9 mouse cellular contexts compared by ENCODE assay signal in the genomic region with DNA sequence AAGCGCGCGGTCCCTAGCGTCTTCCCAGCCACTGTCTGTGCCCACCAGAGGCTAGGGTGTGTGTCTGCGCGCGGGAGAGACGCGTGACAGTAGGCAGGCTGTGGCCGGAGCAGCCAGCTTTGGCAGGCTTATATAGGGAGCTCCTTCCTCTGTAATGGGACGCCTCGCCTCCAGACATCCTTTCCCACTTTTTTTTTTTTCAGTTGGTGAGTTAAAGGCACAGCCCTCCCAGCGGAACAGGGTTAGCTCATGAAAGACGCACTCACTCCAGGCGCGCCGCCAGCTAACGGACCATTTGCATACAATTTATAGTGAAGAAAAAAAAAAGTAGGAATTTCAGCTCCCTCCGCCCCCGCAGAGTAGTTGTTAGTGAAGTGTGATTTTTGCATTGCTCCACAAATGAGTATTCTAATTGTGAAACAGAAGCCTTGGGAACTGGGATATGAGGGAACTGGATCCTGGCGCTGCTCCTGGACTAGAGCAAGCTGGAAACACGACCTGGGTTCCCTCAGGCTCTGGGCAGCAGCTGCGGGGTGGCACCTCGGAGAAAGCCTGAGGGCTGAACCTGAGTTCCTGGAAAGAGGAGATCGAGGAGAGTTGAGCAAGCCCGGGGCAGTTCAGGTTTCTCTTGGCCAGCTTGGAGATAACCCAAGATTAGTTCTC. TPM values are rescaled to one million over a fixed set of nuclear protein-coding genes. Genes with fewer than 3 reads are reported as not detected.
DNase-seq lines count a peak whose midpoint lies in the region; ATAC-seq and TF ChIP-seq lines count a peak whose summit lies in the region.
"Had no signal": no experiment of that assay in that cellular context is flagged by ENCODE, and none has a peak within 500 bp of the region (broad histone marks: within the 10 kb centered on the region; RNA-seq: fewer than 3 reads in every experiment).

A gene (minus strand): TSS at position 185 of the 663 bp plus-strand sequence.

- H3K9me3 ChIP-seq in forebrain, embryonic 15.5 days: no peaks in the 10 kb centered on the region
- H3K9me3 ChIP-seq in heart, postnatal 0 days (replicated peaks; ENCODE audit: control insufficient read depth, low read length): no peaks in the 10 kb centered on the region
- H3K9me3 ChIP-seq in neural tube, embryonic 14.5 days (ENCODE audit: control insufficient read depth, low read length): no peaks in the 10 kb centered on the region

- DNase-seq in lung, adult 18-20 months: peak; percentile 10 to 33
- DNase-seq in lung, postnatal 25 days (ENCODE audit: low spot score): no peak
- peak; percentile 73 for DNase-seq in heart, postnatal 0 days (ENCODE audit: low spot score)
- peak; percentile 35 to 38 for DNase-seq in kidney, postnatal 36 days
- no peak for DNase-seq in liver, adult 2 months (ENCODE audit: extremely low read depth, low read depth, low spot score)
- DNase-seq in spleen, postnatal 10 days (ENCODE audit: low spot score in 2 of 2): no peak

- WGBS in forebrain, embryonic 15.5 days: under 1% methylated on average over 26 of the region's 26 CpGs
- WGBS in heart, postnatal 0 days: under 1% methylated on average over 26 of the region's 26 CpGs
- 2% methylated on average over 26 of the region's 26 CpGs for WGBS in liver, adult 2 months
- WGBS in neural tube, embryonic 14.5 days: under 1% methylated on average over 26 of the region's 26 CpGs

- peaks cover 17% of the 10 kb centered on the region for H3K4me1 ChIP-seq in forebrain, embryonic 15.5 days
- H3K4me1 ChIP-seq in heart, postnatal 0 days (ENCODE audit: control insufficient read depth, insufficient read depth): no peaks in the 10 kb centered on the region
- no peaks in the 10 kb centered on the region for H3K4me1 ChIP-seq in liver, adult 2 months (ENCODE audit: control insufficient read depth, insufficient read depth, low read length)
- 0 out of 2 replicates have a peak, but pooled peaks cover 9% of the 10 kb centered on the region for H3K4me1 ChIP-seq in neural tube, embryonic 14.5 days (ENCODE audit: control insufficient read depth, insufficient read depth, low read length)

- H3K27me3 ChIP-seq in forebrain, embryonic 15.5 days: peaks cover 4% of the 10 kb centered on the region; the same call in 1 of the 2 replicates
- peaks cover 25% of the 10 kb centered on the region for H3K27me3 ChIP-seq in heart, postnatal 0 days (ENCODE audit: control insufficient read depth, insufficient read depth, low read length)
- no peaks in the 10 kb centered on the region; the same call in 1 of the 2 replicates for H3K27me3 ChIP-seq in liver, adult 2 months (ENCODE audit: control insufficient read depth, insufficient read depth, low read length)
- H3K27me3 ChIP-seq in neural tube, embryonic 14.5 days (ENCODE audit: control insufficient read depth, insufficient read depth, low read length): 0 out of 2 replicates have a peak, but pooled peaks cover 2% of the 10 kb centered on the region
- H3K27me3 ChIP-seq: CH12.LX had no signal

- no peak for TF ChIP-seq POLR2A in liver, adult 2 months (IDR thresholded peaks at IDR 0.05; ENCODE audit: extremely low read depth, insufficient read depth, low read length)

- no peak within 1 kb of the TSS; the same call in 1 of the 2 replicates for H3K27ac ChIP-seq in forebrain, embryonic 15.5 days (replicated peaks)
- 0 out of 2 replicates have a peak within 1 kb of the TSS, but pooled peaks have one; percentile 4 for H3K27ac ChIP-seq in heart, postnatal 0 days (ENCODE audit: low read depth)
- H3K27ac ChIP-seq in liver, adult 2 months (replicated peaks; ENCODE audit: insufficient read depth, low read depth, low read length): no peak within 1 kb of the TSS
- no peak within 1 kb of the TSS for H3K27ac ChIP-seq in neural tube, embryonic 14.5 days (ENCODE audit: low read depth, low read length)

- peak within 1 kb of the TSS; percentile 37 for H3K4me3 ChIP-seq in forebrain, embryonic 15.5 days
- H3K4me3 ChIP-seq in heart, postnatal 0 days (ENCODE audit: low read depth, low read length): peak within 1 kb of the TSS; percentile 48
- peak within 1 kb of the TSS; percentile 3; the same call in 1 of the 2 replicates for H3K4me3 ChIP-seq in liver, adult 2 months (ENCODE audit: insufficient read depth, low read depth, low read length)
- peak within 1 kb of the TSS; percentile 29 for H3K4me3 ChIP-seq in neural tube, embryonic 14.5 days (ENCODE audit: low read depth, low read length)

- no peak for TF ChIP-seq CTCF in heart, postnatal 0 days (IDR thresholded peaks at IDR 0.05; ENCODE audit: low read depth)
- TF ChIP-seq CTCF in liver, adult 2 months (IDR thresholded peaks at IDR 0.05; ENCODE audit: low read depth, low read length): no peak

- peak within 1 kb of the TSS; percentile 44 for H3K9ac ChIP-seq in forebrain, embryonic 15.5 days (replicated peaks)
- no peak within 1 kb of the TSS; the same call in 1 of the 2 replicates for H3K9ac ChIP-seq in heart, postnatal 0 days (replicated peaks; ENCODE audit: low read depth, low read length)
- no peak within 1 kb of the TSS for H3K9ac ChIP-seq in liver, adult 2 months (ENCODE audit: low read depth, low read length)
- peak within 1 kb of the TSS; percentile 42 for H3K9ac ChIP-seq in neural tube, embryonic 14.5 days (replicated peaks; ENCODE audit: low read depth, low read length)

- peak within 1 kb of the TSS; percentile 62 for H3K4me2 ChIP-seq in forebrain, embryonic 15.5 days (replicated peaks)
- peak within 1 kb of the TSS; percentile 65 for H3K4me2 ChIP-seq in heart, postnatal 0 days (ENCODE audit: low read depth, low read length)
- peak within 1 kb of the TSS; percentile 58 for H3K4me2 ChIP-seq in neural tube, embryonic 14.5 days (ENCODE audit: low read depth, low read length)

- TF ChIP-seq EP300 in heart, postnatal 0 days (IDR thresholded peaks at IDR 0.05; ENCODE audit: low read depth): no peak

- no peaks in the 10 kb centered on the region for H3K79me2 ChIP-seq in liver, adult 2 months (ENCODE audit: control insufficient read depth, insufficient read depth, low read length)

- peak; percentile 88 for ATAC-seq in forebrain, embryonic 15.5 days (replicated peaks)
- ATAC-seq in heart, postnatal 0 days (ENCODE audit: insufficient read depth, low read depth): peak; percentile 77
- ATAC-seq in neural tube, embryonic 14.5 days (ENCODE audit: low read depth): peak; percentile 87

- H3K36me3 ChIP-seq in forebrain, embryonic 15.5 days: no peaks in the 10 kb centered on the region
- H3K36me3 ChIP-seq in heart, postnatal 0 days (replicated peaks; ENCODE audit: control insufficient read depth, insufficient read depth, low read length): no peaks in the 10 kb centered on the region
- H3K36me3 ChIP-seq in liver, adult 2 months (ENCODE audit: control insufficient read depth, insufficient read depth, low read length): no peaks in the 10 kb centered on the region
- H3K36me3 ChIP-seq in neural tube, embryonic 14.5 days (ENCODE audit: control insufficient read depth, insufficient read depth, low read length): no peaks in the 10 kb centered on the region

RNA-seq across cellular contexts. Expression of the gene that starts here (rescaled TPM):
- polyA plus RNA-seq in forebrain, embryonic 15.5 days (2015; fragmentation: Nextera tagmentation; extraction: Ambion mirVana): 33.3 and 38.7 TPM in 2 replicates
- 30.4 and 39.1 TPM in 2 replicates for total RNA-seq in heart, postnatal 0 days (2014; rRNA removed; ENCODE audit: low replicate concordance)
- 4.6 and 4.8 TPM in 2 replicates for polyA plus RNA-seq in heart, postnatal 0 days (2015; fragmentation: Nextera tagmentation; extraction: Ambion mirVana)
- total RNA-seq in liver, adult 2 months (2014; rRNA removed): 0.37 and 0.54 TPM in 2 replicates
- polyA plus RNA-seq in liver, adult 2 months (2012; rRNA removed): 0.24 and 0.27 TPM in 2 replicates
- polyA plus RNA-seq in neural tube, embryonic 14.5 days (2014; fragmentation: Nextera tagmentation; extraction: Ambion mirVana): 48.9 and 76.3 TPM in 2 replicates

Comparison
In these comparisons a context has a peak if more than half of its experiments do, and no peak if none do; other contexts are left out.
1. RNA of the gene that starts here (total RNA-seq): 30.4 to 39.1 TPM in heart, postnatal 0 days; 0.37 to 0.54 TPM in liver, adult 2 months; every median in the first group is over 10 times any median in the second.
2. DNase-seq: peak in lung, adult 18-20 months (2 of 2), heart, postnatal 0 days (single experiment) and kidney, postnatal 36 days (2 of 2); none in lung, postnatal 25 days (single experiment), liver, adult 2 months (single experiment) and spleen, postnatal 10 days (0 of 2).
3. H3K9ac ChIP-seq: peak in forebrain, embryonic 15.5 days (single experiment) and neural tube, embryonic 14.5 days (single experiment); none in heart, postnatal 0 days (single experiment) and liver, adult 2 months (single experiment).
4. Peak in every context shown above with its lines, with median percentiles within 50 percentile points of each other: ATAC-seq, H3K4me2 ChIP-seq and H3K4me3 ChIP-seq.